Mouse (Mus musculus) kidney, postnatal 25 days (tissue): ENCODE measurements around the gene Tmtc1.
A peak's percentile ranks its signal among the peaks of the same experiment; 100 is the strongest.

Experiments used
- DNase-seq, 2 experiments: peaks; one replicate each; pipeline ENCODE4 v3.0.0; 2021; ENCODE audit warnings: mixed read lengths in 2 of 2

Gene Tmtc1

GRCm38 (mm10) chr6:148416597-148416996, 27.6 kb downstream of the Tmtc1 start:
- DNase-seq: no peak

- no peak for DNase-seq
Observed at GRCm38 (mm10) chr6:148413638-148414037, 30.6 kb downstream of the Tmtc1 start.

DNA sequence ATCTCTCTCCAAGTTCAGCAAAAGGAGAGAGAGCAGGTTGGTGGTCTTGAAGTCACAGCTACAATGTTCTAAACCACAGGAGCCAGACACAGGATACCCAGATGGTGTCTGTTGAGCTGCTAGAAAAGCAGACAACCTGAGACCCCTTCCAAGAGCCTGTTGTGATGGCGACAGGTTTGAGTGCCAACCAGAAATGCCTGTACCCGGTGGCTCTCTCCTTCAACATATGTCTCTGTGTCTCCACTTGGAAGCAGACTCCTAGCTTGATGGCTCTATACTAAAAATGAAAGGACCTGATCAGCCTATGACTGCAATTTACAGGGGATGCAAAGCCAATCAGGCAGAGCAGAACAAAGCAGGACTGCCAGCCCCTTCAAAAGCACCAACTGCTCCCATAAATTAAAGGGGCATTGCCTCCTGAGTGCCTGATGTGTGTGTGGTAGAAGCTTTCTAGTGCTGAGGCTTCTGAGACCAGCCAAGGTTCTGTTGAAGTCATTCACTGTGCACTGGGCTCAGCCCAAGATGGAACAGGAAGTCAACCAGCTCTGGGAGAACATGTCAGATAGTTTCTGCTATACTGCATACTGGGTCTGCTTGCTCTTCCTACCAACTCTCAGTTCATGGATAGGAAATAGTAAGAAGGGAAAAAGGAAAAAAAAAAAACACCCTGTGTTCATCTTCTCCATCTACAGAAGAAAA, 37.2 kb downstream of the Tmtc1 start:
- no peak for DNase-seq

- no peak for DNase-seq
Observed at GRCm38 (mm10) chr6:148405599-148405998, 38.6 kb downstream of the Tmtc1 start.

GRCm38 (mm10) chr6:148404500-148404899, 39.7 kb downstream of the Tmtc1 start:
- peak; percentile 29 to 78 for DNase-seq

GRCm38 (mm10) chr6:148403761-148404160, 40.4 kb downstream of the Tmtc1 start:
- DNase-seq: no peak

DNA sequence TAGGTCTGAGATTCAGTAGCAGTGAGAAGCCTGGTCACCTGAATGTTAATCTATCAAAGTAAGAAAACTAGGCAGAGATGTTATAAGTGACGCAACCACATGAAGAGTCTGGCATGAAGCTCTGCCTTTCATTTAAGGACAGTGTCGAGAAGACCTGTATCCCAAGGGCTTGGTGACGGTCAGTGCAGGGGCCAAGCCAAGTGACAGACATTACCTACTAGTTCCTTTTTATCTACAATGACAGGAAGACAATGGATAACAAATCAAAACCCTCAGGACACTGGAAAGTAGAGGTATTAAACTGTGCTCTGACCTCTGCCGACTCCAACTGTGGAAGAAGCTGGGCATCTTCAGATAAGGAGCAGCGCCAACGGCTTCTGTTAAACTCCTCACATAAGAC, 43.2 kb downstream of the Tmtc1 start:
- DNase-seq: peak; percentile 13 to 51

DNA sequence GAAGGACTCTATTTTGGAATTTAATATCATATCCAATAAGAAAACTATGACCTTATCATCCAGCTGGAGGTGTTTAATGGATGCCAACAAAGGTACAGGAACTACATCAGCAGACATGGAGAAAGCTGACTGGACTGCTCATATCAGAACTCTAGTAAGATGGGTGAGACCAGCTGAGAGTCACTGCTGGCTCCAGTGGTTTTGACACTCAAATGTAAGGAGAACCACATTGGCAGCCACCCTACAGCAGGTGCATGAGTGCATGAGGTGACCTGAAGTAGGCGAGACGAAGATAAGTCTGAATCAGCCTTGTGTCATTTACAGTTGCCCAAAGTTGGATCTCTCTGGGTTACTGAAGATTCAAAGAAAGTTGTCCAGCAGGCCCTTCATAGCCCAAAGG, 44.6 kb downstream of the Tmtc1 start:
- no peak for DNase-seq

GRCm38 (mm10) chr6:148398888-148399287, 45.3 kb downstream of the Tmtc1 start:
- no peak for DNase-seq

GRCm38 (mm10) chr6:148397270-148397669, 46.9 kb downstream of the Tmtc1 start:
- DNase-seq: no peak

DNA sequence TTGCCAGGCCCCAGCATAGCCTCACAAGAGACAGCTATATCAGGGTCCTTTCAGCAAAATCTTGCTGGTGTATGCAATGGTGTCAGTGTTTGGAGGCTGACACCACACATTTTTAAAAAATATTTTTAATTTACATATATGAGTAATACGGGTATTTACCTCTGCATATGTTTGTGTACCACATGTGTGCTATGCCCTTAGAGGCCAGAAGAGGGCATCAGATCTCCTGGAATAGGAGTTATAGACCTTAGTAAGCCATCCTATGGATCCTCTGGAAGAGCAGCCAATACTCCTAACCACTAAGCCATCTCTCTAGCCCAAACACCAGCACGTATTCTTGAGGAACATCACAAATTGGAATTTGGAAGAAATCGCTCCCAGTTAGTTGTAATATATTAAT, 48.9 kb downstream of the Tmtc1 start:
- no peak for DNase-seq

DNA sequence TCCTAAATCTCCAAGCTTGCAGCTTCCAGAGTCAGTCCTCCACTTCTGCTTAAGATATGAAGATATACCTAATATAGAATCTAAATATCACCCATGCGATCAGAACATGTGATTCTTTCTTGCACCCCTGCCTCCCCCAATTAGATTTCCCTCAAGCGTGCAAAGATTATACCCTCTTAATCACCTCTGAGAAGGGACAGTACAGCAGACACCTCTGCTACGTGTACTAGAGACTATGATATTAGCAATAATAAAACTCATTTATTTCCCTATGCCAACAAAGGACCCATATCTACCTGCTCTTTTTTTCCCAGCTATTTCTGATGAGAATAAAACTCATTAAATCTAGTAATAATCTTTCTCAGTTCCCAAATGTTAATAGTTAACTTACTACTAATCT, 49.9 kb downstream of the Tmtc1 start:
- no peak for DNase-seq

GRCm38 (mm10) chr6:148392147-148392546, 52.0 kb downstream of the Tmtc1 start:
- DNase-seq: no peak

GRCm38 (mm10) chr6:148391286-148391685, 52.9 kb downstream of the Tmtc1 start:
- DNase-seq: peak; percentile 38 to 54

GRCm38 (mm10) chr6:148390630-148391276, 53.4 kb downstream of the Tmtc1 start:
- peak; percentile 42 to 82 for DNase-seq

DNA sequence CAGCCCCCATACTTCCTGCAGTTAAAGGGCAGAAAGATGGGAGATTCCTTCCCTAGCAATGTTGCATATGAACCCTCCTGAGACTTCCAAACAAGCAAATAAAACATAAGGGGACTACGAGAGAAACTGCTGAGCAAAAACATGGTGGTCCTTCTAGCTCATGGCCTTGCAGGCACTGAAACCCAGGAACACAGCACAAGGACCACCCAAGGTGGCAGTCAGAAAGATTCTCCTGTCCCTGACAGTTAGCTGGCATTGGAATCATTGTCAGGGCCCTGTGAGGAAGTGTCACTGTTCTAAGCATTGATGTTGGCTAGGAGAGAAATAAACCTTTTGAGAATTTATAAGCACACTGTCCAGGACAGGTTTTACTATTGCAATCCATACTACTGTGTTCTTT, 56.2 kb downstream of the Tmtc1 start:
- DNase-seq: no peak

DNA sequence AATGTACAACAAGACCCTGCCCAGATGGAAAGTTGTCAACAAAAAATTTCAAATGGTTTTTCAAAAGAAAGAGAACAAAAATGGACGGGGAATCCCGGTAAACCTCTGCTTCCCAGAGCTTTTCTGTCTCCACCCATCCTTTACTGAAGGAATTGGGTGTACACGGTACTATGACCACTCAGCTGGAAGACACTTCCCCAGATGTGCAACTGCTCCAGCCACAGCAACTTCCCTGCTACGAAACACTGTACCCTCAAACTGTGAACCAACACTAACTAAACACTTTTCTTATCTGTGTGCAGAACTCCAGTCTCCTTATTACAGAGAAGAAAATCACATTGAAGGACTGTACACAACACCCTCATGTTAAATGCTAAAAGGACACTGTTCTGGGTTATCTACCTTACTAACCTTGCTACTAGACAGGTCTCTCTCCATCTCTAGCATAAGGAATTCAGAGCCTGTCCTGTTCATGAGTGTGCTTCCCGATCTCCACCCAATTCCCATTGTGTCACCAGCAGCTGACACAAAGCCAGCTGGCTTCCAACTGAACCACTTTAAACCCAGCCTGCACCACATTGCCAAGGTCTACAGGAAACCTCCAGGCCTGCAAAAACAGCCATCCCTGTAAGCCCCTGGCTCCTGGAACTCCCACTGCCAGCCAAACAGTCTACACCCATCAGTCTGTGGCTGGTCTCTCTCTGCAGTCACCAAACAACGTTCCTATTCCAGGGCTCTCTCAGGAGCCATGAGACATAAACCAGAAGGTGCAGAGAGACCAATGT, 59.9 kb downstream of the Tmtc1 start:
- peak; percentile 71 to 87 for DNase-seq

DNA sequence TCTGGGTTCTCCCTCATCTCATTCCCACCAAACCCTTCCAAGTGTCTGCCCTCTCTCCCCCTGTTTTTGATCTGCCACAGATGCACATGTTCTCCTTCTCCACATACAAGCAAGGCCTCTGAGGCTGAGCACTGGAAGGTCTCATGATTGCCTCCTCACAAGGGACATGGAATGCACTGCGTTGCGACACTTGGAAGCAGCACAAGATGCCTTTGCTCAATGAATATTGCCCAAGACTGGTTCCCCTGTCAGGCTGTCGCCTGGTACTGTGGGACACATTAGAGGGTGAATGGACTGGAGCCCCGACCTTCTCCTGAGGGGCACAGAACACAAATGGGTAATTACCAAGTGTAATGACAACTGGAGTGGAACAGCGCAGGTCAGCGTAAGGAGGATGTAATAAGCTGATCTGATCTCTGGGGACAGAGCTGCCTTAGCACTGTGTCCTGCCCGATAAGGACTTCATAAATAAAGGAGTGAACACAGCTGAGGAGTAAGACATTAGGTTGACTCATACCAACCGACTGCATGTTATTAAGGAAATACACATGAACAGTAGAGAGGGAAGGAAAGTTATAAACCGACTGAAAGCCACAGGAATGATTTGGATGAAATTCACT, 62.9 kb downstream of the Tmtc1 start:
- peak in 1 of 2 experiments; percentile 42 for DNase-seq

GRCm38 (mm10) chr6:148375618-148376209, 68.5 kb downstream of the Tmtc1 start:
- DNase-seq: no peak

GRCm38 (mm10) chr6:148375015-148375414, 69.2 kb downstream of the Tmtc1 start:
- DNase-seq: no peak

GRCm38 (mm10) chr6:148373444-148373843, 70.7 kb downstream of the Tmtc1 start:
- DNase-seq: no peak

- DNase-seq: no peak
Observed at GRCm38 (mm10) chr6:148371223-148371622, 73.0 kb downstream of the Tmtc1 start.

- no peak for DNase-seq
Observed at GRCm38 (mm10) chr6:148367094-148367539, 77.1 kb downstream of the Tmtc1 start.
